Mouse (Mus musculus) myocyte (in vitro differentiated cells): Measurements from ENCODE around the gene Xk.
"Not testable (repeated sequence)": the region's sequence is repeated elsewhere in the genome, so short reads cannot be mapped to it uniquely, and the experiment has no call there.

Experiments used
- CEBPB ChIP-seq: IDR thresholded peaks from 2 replicates; pipeline ENCODE4 v1.6.1; 2011; ENCODE audit warnings: mild to moderate bottlenecking, moderate library complexity; ENCODE audit not compliant: poor library complexity, insufficient read depth, severe bottlenecking
- E2F4 ChIP-seq: IDR thresholded peaks from one replicate; pipeline ENCODE4 v1.6.1; 2011; ENCODE audit warnings: mild to moderate bottlenecking, control low read depth, moderate library complexity; ENCODE audit not compliant: insufficient read depth
- MAX ChIP-seq: IDR thresholded peaks from one replicate; pipeline ENCODE4 v1.6.1; 2011; ENCODE audit warnings: low read depth, mild to moderate bottlenecking, control low read depth
- MYOD1 ChIP-seq, 3 experiments: IDR thresholded peaks; one replicate each; pipeline ENCODE4 v1.6.1; 2011; ENCODE audit warnings: control low read depth in 2 of 3, low read depth in 2 of 3, mild to moderate bottlenecking in 2 of 3, moderate library complexity in 1 of 3; ENCODE audit not compliant: insufficient read length in 2 of 3, control insufficient read depth in 1 of 3
- MYOG ChIP-seq, 3 experiments: IDR thresholded peaks; one replicate each; pipeline ENCODE4 v1.6.1; 2011; ENCODE audit warnings: control low read depth in 2 of 3, low read depth in 2 of 3, mild to moderate bottlenecking in 2 of 3; ENCODE audit not compliant: insufficient read length in 2 of 3, control insufficient read depth in 1 of 3, insufficient read depth in 1 of 3
- POLR2A ChIP-seq: IDR thresholded peaks from one replicate; pipeline ENCODE4 v1.6.1; 2011; ENCODE audit warnings: low read depth, mild to moderate bottlenecking, control low read depth, moderate library complexity; ENCODE audit not compliant: insufficient read length
- REST ChIP-seq: IDR thresholded peaks from one replicate; pipeline ENCODE4 v1.6.1; 2011; ENCODE audit warnings: mild to moderate bottlenecking, control low read depth, moderate library complexity; ENCODE audit not compliant: insufficient read depth, insufficient read length
- SRF ChIP-seq: IDR thresholded peaks from one replicate; pipeline ENCODE4 v1.6.1; 2011; ENCODE audit warnings: low read depth; ENCODE audit not compliant: control insufficient read depth, insufficient read length
- TCF12 ChIP-seq: IDR thresholded peaks from one replicate; pipeline ENCODE4 v1.6.1; 2011; ENCODE audit warnings: mild to moderate bottlenecking, control low read depth; ENCODE audit not compliant: poor library complexity, insufficient read depth, severe bottlenecking
- USF1 ChIP-seq: IDR thresholded peaks from one replicate; pipeline ENCODE4 v1.6.1; 2011; ENCODE audit warnings: low read depth, mild to moderate bottlenecking, control low read depth, moderate library complexity

- not testable (repeated sequence) for TF ChIP-seq POLR2A; MAX; SRF; E2F4; TCF12; MYOD1 (IDR thresholded peaks at IDR 0.05; ENCODE audit: control insufficient read depth in 1 of 3, insufficient read length in 2 of 3, low read depth in 2 of 3); MYOG (IDR thresholded peaks at IDR 0.05; ENCODE audit: control insufficient read depth in 1 of 3, insufficient read depth in 1 of 3, insufficient read length in 2 of 3, low read depth in 2 of 3); REST; USF1; CEBPB
These were observed 77.8 kb downstream of the Xk start, which contains the start of gene H2al1k for GRCm38 (mm10) chrX:9350327-9350726.
